Mouse (Mus musculus) kidney, postnatal 36 days (tissue): ENCODE data around the gene Tnfsf13b.

Experiments
- DNase-seq, 2 experiments: peaks; one replicate each; pipeline ENCODE4 v3.0.0; 2021 to 2022; ENCODE audit warnings: mixed read lengths in 2 of 2

Gene Tnfsf13b

DNA sequence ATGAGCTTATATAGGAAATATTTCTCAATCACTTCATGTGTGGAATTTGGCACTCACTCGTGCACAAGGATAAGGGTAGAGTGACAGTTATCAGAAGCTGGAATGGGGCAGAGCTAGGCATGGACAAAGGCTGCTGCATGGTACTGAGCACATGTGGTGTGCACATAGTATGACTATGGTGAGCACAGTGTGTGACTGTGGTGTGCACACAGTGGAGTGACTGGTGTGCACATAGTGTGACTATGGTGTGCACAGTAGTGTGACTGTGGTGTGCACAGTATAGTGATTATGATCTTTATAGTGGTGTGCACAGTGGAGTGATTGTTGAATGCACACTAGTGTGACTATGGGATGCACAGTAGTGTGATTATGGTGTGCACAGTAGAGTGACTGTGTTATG lies 39.5 kb downstream of the Tnfsf13b start:
- DNase-seq = no peak

- no peak for DNase-seq
Observed at GRCm38 (mm10) chr8:10049162-10049561, 42.9 kb downstream of the Tnfsf13b start.

DNA sequence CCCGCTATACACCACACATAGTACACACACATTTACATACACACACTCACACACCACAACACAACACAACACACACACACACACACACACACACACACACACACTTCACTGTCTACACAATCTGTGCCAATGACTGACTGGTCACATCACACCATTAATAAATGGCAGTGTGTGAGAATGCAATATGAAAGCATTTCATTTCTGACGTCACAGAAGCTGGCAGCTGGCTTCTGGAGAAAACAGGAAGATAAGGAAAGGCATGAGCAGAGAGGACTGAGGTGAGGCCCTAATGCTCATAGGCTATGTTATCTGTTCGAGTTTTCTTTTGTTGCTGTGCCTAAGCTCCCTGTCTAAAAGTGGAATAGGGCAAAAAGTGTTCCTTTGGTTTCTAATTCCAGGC lies 45.3 kb downstream of the Tnfsf13b start:
- DNase-seq = no peak

- DNase-seq = peak in 1 of 2 experiments; percentile 43
Observed at GRCm38 (mm10) chr8:10053571-10053990, 47.3 kb downstream of the Tnfsf13b start.

- no peak for DNase-seq
Observed at GRCm38 (mm10) chr8:10061001-10061400, 54.7 kb downstream of the Tnfsf13b start.

GRCm38 (mm10) chr8:10066906-10067305 lies 60.6 kb downstream of the Tnfsf13b start:
- DNase-seq = peak; percentile 9 to 22

- no peak for DNase-seq
Observed at GRCm38 (mm10) chr8:10067775-10068174, 61.5 kb downstream of the Tnfsf13b start.

GRCm38 (mm10) chr8:10072347-10072746 lies 66.1 kb downstream of the Tnfsf13b start:
- no peak for DNase-seq
